Mouse (Mus musculus): ENCODE measurements around the gene Cx3cr1.

GRCm38 (mm10) chr9:120078241-120078640 is 8.6 kb upstream of the Cx3cr1 start:
- TF ChIP-seq CTCF (IDR thresholded peaks at IDR 0.05; ENCODE audit: extremely low read depth, insufficient read depth, insufficient read length, insufficient replicate concordance): no peak
- TF ChIP-seq POLR2A (IDR thresholded peaks at IDR 0.05; ENCODE audit: low read depth, low read length): no peak

All from spleen, adult 2 months (tissue).